Mouse (Mus musculus) liver, embryonic 11.5 days (tissue): ENCODE data around the gene Plxna2. TPM values are rescaled to one million over a fixed set of nuclear protein-coding genes. Genes with fewer than 3 reads are reported as not detected.

Experiments
- ATAC-seq: fragments of 200-750 bp; cut with Nextera tagmentation; replicated peaks from 2 replicates; pipeline ENCODE4 v1.8.0; 2017; ENCODE audit warnings: moderate number of reproducible peaks, mild to moderate bottlenecking, moderate TSS enrichment, moderate library complexity; ENCODE audit not compliant: low FRiP score
- DNase-seq: peaks from one replicate; pipeline ENCODE4 v3.0.0-alpha.2; 2017; ENCODE audit warnings: low spot score
- H3K27ac ChIP-seq: fragments of 300-500 bp; sonication (generic); 2 replicates; pipeline ENCODE4 v1.5.1; 2014; ENCODE audit warnings: mild to moderate bottlenecking, low read depth, low read length, control low read depth
- H3K27me3 ChIP-seq: fragments of 300-500 bp; sonication (generic); replicated peaks from 2 replicates; pipeline ENCODE4 v1.6.1; 2014; ENCODE audit warnings: low read length, mixed read lengths; ENCODE audit not compliant: control insufficient read depth, insufficient read depth
- H3K36me3 ChIP-seq: fragments of 300-500 bp; sonication (generic); 2 replicates; pipeline ENCODE4 v1.6.1; 2014; ENCODE audit warnings: mild to moderate bottlenecking, low read length, moderate library complexity, mixed read lengths; ENCODE audit not compliant: control insufficient read depth, insufficient read depth
- H3K4me1 ChIP-seq: fragments of 300-500 bp; sonication (generic); replicated peaks from 2 replicates; pipeline ENCODE4 v1.6.1; 2014; ENCODE audit warnings: low read length, mixed read lengths; ENCODE audit not compliant: control insufficient read depth, insufficient read depth
- H3K4me2 ChIP-seq: fragments of 300-500 bp; sonication (generic); 2 replicates; pipeline ENCODE4 v1.6.1; 2014; ENCODE audit warnings: mild to moderate bottlenecking, control low read depth, moderate library complexity
- H3K4me3 ChIP-seq: fragments of 300-500 bp; sonication (generic); 2 replicates; pipeline ENCODE4 v1.5.1; 2014; ENCODE audit warnings: low read depth, low read length, control low read depth
- H3K9ac ChIP-seq: fragments of 300-500 bp; sonication (generic); 2 replicates; pipeline ENCODE4 v1.6.1; 2014; ENCODE audit warnings: low read depth, low read length, control low read depth
- H3K9me3 ChIP-seq: fragments of 300-500 bp; sonication (generic); 2 replicates; pipeline ENCODE4 v1.6.1; 2016; ENCODE audit warnings: low read length, inconsistent platforms, mixed read lengths; ENCODE audit not compliant: control insufficient read depth
- WGBS: fragments of 180-500 bp; shearing (Covaris S2); extraction: QIAGEN DNeasy Blood & Tissue Kit; methylation state at CpG from one replicate; pipeline ENCODE4 v1.1.7; 2014; 5-methylcytosine and 5-hydroxymethylcytosine counted together
- polyA plus RNA-seq: library from polyadenylated mRNA; unstranded; fragments of >200 nt; fragmentation: Nextera tagmentation; extraction: Ambion mirVana; gene quantifications from 2 replicates; pipeline ENCODE4 v1.2.1, GENCODE M21; 2014

Plxna2 gene
- polyA plus RNA-seq, 1 experiment from 2014 or later = 4.8 TPM

GRCm38 (mm10) chr1:194627286-194627685, 9.3 kb downstream of the Plxna2 start:
- DNase-seq (no peak), ATAC-seq (no peak)
- Histone ChIP-seq H3K36me3 (no peaks in the 10 kb centered on the region), H3K4me3 (no peak overlapping the region), H3K9me3 (no peaks in the 10 kb centered on the region), H3K4me1 (peaks cover 27% of the 10 kb centered on the region), H3K27me3 (no peaks in the 10 kb centered on the region), H3K4me2 (no peak overlapping the region), H3K9ac (no peak overlapping the region), H3K27ac (no peak overlapping the region)

GRCm38 (mm10) chr1:194629135-194629689, 11.2 kb downstream of the Plxna2 start:
- Histone ChIP-seq H3K9me3 (no peaks in the 10 kb centered on the region), H3K27me3 (no peaks in the 10 kb centered on the region), H3K4me2 (no peak overlapping the region), H3K27ac (no peak overlapping the region), H3K4me3 (no peak overlapping the region), H3K4me1 (peaks cover 10% of the 10 kb centered on the region), H3K9ac (no peak overlapping the region), H3K36me3 (no peaks in the 10 kb centered on the region)
- WGBS = 64% methylated on average over 2 of the region's 2 CpGs
- DNase-seq (no peak), ATAC-seq (no peak)

DNA sequence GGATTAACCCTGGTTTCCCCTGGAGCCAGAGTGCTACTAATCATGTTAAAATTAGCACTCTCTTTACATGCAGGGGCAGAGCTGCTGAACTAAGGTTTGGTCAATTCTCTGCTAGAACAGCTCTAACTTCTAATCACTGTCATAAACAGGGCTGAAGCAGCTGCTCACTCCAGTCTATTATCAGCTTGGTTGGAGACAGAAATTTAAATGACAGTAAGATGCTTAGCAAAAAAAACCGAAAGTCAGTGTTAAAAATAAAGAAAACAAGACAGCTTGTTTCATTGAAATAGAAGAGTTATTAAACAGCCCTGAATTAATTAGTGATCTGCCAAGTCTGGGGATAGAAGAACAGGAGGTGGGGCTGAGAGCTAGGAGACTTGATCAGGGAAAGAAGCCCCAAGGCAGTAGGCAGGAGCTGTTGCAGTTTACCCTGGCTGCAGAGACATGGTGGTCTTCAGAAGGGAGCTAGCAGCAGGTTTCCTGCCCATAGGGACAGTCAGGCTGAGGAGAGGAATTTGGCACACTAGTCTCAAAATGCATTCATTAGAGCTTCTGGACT, 12.6 kb downstream of the Plxna2 start:
- no peak for ATAC-seq
- no peaks in the 10 kb centered on the region for H3K36me3 ChIP-seq
- H3K4me1 ChIP-seq = peaks cover 13% of the 10 kb centered on the region

GRCm38 (mm10) chr1:194631574-194631973, 13.6 kb downstream of the Plxna2 start:
- DNase-seq (no peak), ATAC-seq (no peak)
- H3K9ac ChIP-seq = no peak overlapping the region
- H3K4me1 ChIP-seq = peaks cover 11% of the 10 kb centered on the region
- no peak overlapping the region for H3K4me2 ChIP-seq
- WGBS = 59% methylated on average over 1 of the region's 1 CpGs
- no peak overlapping the region for H3K27ac ChIP-seq
- H3K9me3 ChIP-seq = no peaks in the 10 kb centered on the region
- no peak overlapping the region for H3K4me3 ChIP-seq
- H3K36me3 ChIP-seq = no peaks in the 10 kb centered on the region
- no peaks in the 10 kb centered on the region for H3K27me3 ChIP-seq

More for the DNA sequence above, 12.6 kb downstream of the Plxna2 start:
- H3K4me2 ChIP-seq = no peak overlapping the region
- no peaks in the 10 kb centered on the region for H3K27me3 ChIP-seq
- WGBS = 65% methylated on average over 1 of the region's 1 CpGs
- H3K27ac ChIP-seq = no peak overlapping the region
- no peaks in the 10 kb centered on the region for H3K9me3 ChIP-seq
- H3K4me3 ChIP-seq = no peak overlapping the region
- H3K9ac ChIP-seq = no peak overlapping the region
- DNase-seq = no peak

DNA sequence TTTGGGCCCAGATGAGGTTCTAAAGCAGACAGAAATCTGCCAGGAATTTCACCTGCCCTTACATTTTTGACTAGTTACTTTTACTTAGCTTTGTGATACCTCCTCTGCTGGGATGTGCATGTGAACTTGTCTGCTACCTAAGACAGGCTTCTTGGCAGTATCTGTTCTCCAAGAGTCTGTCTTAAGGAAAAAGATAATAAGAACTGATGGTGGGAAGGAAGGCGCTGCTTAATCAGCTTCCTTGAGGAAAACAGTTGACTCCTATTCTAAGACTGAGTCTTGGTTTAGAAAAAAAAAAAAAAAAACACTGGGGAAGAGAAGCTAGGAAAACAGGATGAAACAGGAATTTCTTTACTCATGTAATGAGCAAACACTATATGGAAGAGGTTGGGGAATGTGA, 14.0 kb downstream of the Plxna2 start:
- H3K27me3 ChIP-seq = no peaks in the 10 kb centered on the region
- H3K9me3 ChIP-seq = no peaks in the 10 kb centered on the region
- no peak for ATAC-seq
- no peak overlapping the region for H3K27ac ChIP-seq
- H3K36me3 ChIP-seq = no peaks in the 10 kb centered on the region
- H3K4me3 ChIP-seq = no peak overlapping the region
- WGBS = 69% methylated on average over 1 of the region's 1 CpGs
- DNase-seq = no peak
- H3K4me1 ChIP-seq = peaks cover 8% of the 10 kb centered on the region
- no peak overlapping the region for H3K4me2 ChIP-seq
- no peak overlapping the region for H3K9ac ChIP-seq

DNA sequence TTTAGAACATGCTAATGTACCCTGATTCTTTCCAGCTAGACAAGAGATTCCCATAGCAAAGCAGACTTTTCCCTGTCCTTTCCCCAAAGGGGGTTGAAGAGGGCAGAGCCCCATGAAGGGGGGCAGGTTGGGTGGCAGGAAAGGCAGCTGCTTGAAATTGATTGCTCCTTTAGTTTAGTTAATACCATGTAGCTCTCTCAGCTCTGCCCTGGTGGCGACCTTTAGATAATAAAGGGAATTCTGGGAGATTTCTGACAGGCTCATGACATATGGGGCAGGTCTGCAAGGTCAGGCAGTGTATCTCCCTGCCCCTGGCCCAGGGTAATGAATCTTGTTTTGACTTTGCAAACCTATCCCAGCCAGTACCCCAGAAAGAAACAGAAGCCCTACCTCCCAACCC, 17.4 kb downstream of the Plxna2 start:
- DNase-seq (no peak), ATAC-seq (0 out of 2 replicates have a peak, but pooled peaks have one; percentile 49)
- Histone ChIP-seq H3K4me1 (peaks cover 8% of the 10 kb centered on the region), H3K9ac (no peak overlapping the region), H3K4me3 (no peak overlapping the region), H3K36me3 (no peaks in the 10 kb centered on the region), H3K4me2 (no peak overlapping the region), H3K27ac (no peak overlapping the region), H3K27me3 (no peaks in the 10 kb centered on the region), H3K9me3 (no peaks in the 10 kb centered on the region)
- 27% methylated on average over 1 of the region's 1 CpGs for WGBS

DNA sequence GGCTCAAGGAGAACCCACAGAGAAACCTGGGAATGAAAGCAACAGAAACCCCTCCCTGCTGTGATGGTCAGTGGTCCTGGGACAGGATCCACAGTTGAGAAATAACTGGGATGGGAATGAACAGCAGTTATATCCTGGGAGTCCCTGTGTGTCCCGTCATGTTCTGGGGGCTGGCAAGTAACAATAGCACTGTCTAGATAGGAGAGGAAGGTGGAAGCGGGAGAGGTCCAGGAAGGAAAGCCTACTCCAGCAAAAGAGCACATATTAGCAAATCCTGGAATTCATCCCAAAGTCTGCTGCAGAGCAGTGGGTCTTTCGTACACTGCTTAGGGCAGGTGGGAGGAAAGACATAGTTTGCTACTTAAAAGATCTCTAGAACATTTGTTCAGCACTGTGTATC, 17.9 kb downstream of the Plxna2 start:
- Histone ChIP-seq H3K27me3 (no peaks in the 10 kb centered on the region), H3K9ac (no peak overlapping the region), H3K4me1 (peaks cover 8% of the 10 kb centered on the region), H3K4me3 (no peak overlapping the region), H3K36me3 (no peaks in the 10 kb centered on the region), H3K9me3 (no peaks in the 10 kb centered on the region), H3K4me2 (no peak overlapping the region), H3K27ac (no peak overlapping the region)
- DNase-seq (no peak), ATAC-seq (no peak)
- WGBS = 61% methylated on average over 3 of the region's 3 CpGs

DNA sequence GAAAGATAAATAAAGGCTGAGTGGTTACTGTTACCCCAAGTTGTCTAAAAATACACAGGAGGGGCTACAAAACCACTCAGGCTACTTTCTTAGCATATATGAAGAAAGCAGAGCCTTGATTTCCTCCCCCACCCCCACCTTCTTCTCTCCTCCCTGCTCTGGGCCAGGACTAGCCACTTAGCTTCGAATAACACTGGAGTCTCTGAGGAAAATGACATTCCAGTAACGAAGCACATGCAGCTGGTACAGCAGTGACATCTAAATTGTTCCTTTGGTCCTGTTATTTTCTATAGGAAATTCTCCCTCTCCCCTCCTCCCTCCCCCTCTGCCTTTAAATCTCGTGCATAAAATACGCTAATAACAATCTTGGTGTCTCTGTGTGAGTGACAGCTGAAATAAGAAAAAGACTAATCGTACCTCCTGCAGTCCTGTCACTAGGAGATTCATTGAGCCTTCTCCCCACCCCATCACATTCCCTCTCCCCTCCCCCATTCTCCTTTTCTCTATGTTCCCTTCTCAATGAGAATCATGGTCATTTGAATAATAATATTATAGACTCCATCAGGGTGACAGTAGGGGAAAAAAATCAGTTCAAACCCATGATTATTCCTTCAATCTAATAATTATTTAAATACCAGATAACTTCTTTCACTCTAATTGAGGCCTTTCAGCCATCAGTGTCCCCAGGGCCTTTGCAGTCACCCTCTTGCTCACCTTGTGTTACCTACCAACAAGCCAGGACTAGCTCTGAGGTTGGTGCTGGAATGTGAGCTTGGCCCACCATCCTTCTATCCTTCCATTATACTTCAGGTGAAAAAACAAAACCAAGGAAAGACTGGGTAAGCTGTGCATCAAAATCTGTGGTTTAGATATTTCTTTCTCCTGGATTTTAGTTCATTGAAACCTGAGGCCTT, 19.6 kb downstream of the Plxna2 start:
- ATAC-seq (no peak), DNase-seq (no peak)
- no peak overlapping the region for H3K4me3 ChIP-seq
- 42% methylated on average over 5 of the region's 5 CpGs for WGBS
- peaks cover 8% of the 10 kb centered on the region for H3K4me1 ChIP-seq
- H3K36me3 ChIP-seq = no peaks in the 10 kb centered on the region
- no peak overlapping the region for H3K27ac ChIP-seq
- H3K9me3 ChIP-seq = no peaks in the 10 kb centered on the region
- no peak overlapping the region for H3K4me2 ChIP-seq
- H3K9ac ChIP-seq = no peak overlapping the region
- no peaks in the 10 kb centered on the region for H3K27me3 ChIP-seq
